Mouse (Mus musculus): ENCODE measurements around the gene F11r. TPM values are rescaled to one million over a fixed set of nuclear protein-coding genes. Genes with fewer than 3 reads are reported as not detected.

F11r gene
- total and polyA plus RNA-seq, 3 experiments: 32.9 to 47.5 (median 36.1) TPM

DNA sequence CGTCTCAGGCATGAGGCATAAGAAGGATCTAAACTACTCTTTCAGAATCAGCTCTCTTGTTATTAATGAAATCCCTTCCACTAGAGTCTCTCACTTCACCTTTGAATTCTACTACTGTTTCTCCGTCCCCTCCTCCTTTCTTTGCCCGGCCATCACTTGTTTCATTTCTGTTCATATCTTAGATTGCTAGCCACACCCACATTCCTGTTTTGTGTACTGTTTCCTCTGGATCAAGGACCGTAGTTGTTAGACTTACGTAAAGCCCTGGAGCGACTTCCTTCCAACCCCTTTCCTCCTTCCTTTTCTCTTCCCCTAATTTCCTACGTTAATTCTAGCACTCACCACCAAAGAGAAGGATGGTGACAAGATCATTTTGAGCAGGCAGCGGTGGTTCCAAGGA, 1.7 kb downstream of the F11r start:
- Histone ChIP-seq H3K9ac (ENCODE audit: low read depth, low read length) (peak overlapping the region; percentile 11), H3K27me3 (ENCODE audit: control insufficient read depth, insufficient read depth, low read length) (no peaks in the 10 kb centered on the region), H3K27ac (peak overlapping the region; percentile 87), H3K4me1 (ENCODE audit: control insufficient read depth, insufficient read depth, low read length) (peaks cover 19% of the 10 kb centered on the region), H3K79me2 (replicated peaks; ENCODE audit: control insufficient read depth, insufficient read depth, low read length) (peaks cover 3% of the 10 kb centered on the region), H3K36me3 (ENCODE audit: control insufficient read depth, insufficient read depth, low read length) (no peaks in the 10 kb centered on the region; the same call in 1 of the 2 replicates), H3K4me3 (peak overlapping the region; percentile 59)
- intact Hi-C loops (cut with DNase I): loop anchor here (5.0 kb wide), 1 partner anchor 33 kb away; no protein-coding TSS in a partner anchor
- DNase-seq: no peak
- WGBS: 26% methylated on average over 8 of the region's 8 CpGs
- TF ChIP-seq CTCF (IDR thresholded peaks at IDR 0.05) (no peak), EP300 (IDR thresholded peaks at IDR 0.05; ENCODE audit: insufficient read depth, low read depth, low read length) (no peak), POLR2A (IDR thresholded peaks at IDR 0.05; ENCODE audit: insufficient read depth, low read depth, low read length) (no peak)

GRCm38 (mm10) chr1:171440025-171440725, 2.8 kb downstream of the F11r start:
- WGBS: 9% methylated on average over 9 of the region's 9 CpGs

DNA sequence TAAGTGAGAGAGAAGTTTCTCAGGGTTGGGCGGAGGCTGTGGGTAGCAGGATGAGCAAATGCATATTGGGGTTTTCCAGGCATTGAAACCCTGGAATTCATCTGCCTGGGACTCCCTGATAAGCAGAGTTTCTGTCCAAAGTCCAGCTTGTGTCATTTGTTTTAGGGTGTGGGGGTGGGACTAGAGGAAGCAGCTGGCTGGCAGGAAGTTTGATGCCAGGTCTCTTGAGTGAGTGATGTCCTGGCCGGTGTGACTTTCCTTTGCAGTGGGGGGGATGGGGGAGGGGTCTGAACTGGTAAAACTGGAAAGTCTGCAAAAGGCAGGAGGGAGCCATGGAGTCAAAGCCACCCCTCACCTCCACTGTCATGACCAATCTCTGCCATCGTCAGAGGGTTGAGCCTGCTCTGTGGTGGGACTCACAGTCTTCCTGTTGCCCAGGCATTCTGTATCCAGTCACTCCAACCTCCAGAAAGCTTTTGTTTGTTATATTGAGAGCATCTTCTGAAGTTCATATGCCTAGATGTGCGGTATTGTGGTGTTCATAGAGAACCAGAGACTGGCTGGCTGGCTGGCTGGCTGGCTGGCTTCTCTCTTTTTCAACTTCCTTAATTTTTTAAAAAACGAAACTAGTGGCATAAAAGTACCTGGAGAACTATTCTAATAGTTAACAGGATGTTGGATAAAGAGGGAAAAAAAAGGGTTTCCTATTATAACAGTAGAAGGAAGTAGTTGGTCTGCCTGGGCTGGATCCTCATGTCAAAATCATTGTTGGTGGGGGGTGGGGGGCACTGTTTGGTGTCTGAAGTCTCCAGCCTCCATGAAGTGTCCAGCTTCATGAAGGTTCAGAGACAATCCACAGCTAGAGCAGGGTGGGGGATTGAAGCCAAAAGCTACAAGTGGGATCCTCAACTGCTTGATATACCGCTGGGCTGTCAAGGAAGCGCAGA, 4.4 kb downstream of the F11r start:
- no peak for DNase-seq
- H3K79me2 ChIP-seq (replicated peaks; ENCODE audit: control insufficient read depth, insufficient read depth, low read length): peaks cover 5% of the 10 kb centered on the region
- 0 out of 2 replicates have a peak, but pooled peaks have one; percentile 5 for TF ChIP-seq POLR2A (IDR thresholded peaks at IDR 0.05; ENCODE audit: insufficient read depth, low read depth, low read length)
- TF ChIP-seq EP300 (IDR thresholded peaks at IDR 0.05; ENCODE audit: insufficient read depth, low read depth, low read length): no peak
- no peak for TF ChIP-seq CTCF (IDR thresholded peaks at IDR 0.05)
- WGBS: 33% methylated on average over 7 of the region's 7 CpGs
- H3K27me3 ChIP-seq (ENCODE audit: control insufficient read depth, insufficient read depth, low read length): no peaks in the 10 kb centered on the region
- H3K4me1 ChIP-seq (ENCODE audit: control insufficient read depth, insufficient read depth, low read length): peaks cover 20% of the 10 kb centered on the region
- peak overlapping the region; percentile 69 for H3K27ac ChIP-seq
- peaks cover 3% of the 10 kb centered on the region for H3K36me3 ChIP-seq (ENCODE audit: control insufficient read depth, insufficient read depth, low read length)
- H3K4me3 ChIP-seq: peak overlapping the region; percentile 17
- intact Hi-C loops (cut with DNase I): loop anchor here (1.0 kb wide), 1 partner anchor 12 kb away; no protein-coding TSS in a partner anchor
- H3K9ac ChIP-seq (ENCODE audit: low read depth, low read length): peak overlapping the region; percentile 17; the same call in 1 of the 2 replicates

More at GRCm38 (mm10) chr1:171440025-171440725, 2.8 kb downstream of the F11r start:
- Histone ChIP-seq H3K27me3 (ENCODE audit: control insufficient read depth, insufficient read depth, low read length) (no peaks in the 10 kb centered on the region), H3K36me3 (ENCODE audit: control insufficient read depth, insufficient read depth, low read length) (no peaks in the 10 kb centered on the region; the same call in 1 of the 2 replicates), H3K4me3 (peak overlapping the region; percentile 59), H3K27ac (peak overlapping the region; percentile 87), H3K9ac (ENCODE audit: low read depth, low read length) (peak overlapping the region; percentile 11), H3K4me1 (ENCODE audit: control insufficient read depth, insufficient read depth, low read length) (peaks cover 19% of the 10 kb centered on the region), H3K79me2 (replicated peaks; ENCODE audit: control insufficient read depth, insufficient read depth, low read length) (peaks cover 3% of the 10 kb centered on the region)
- intact Hi-C loops (cut with DNase I): no loop called here
- TF ChIP-seq POLR2A (IDR thresholded peaks at IDR 0.05; ENCODE audit: insufficient read depth, low read depth, low read length): peak; percentile 52; the same call in 1 of the 2 replicates
- peak; percentile 38 for TF ChIP-seq CTCF (IDR thresholded peaks at IDR 0.05)
- TF ChIP-seq EP300 (IDR thresholded peaks at IDR 0.05; ENCODE audit: insufficient read depth, low read depth, low read length): 0 out of 2 replicates have a peak, but pooled peaks have one; percentile 44
- peak; percentile 77 to 84 for DNase-seq

GRCm38 (mm10) chr1:171442413-171442760, 5.1 kb downstream of the F11r start:
- peak overlapping the region; percentile 17; the same call in 1 of the 2 replicates for H3K9ac ChIP-seq (ENCODE audit: low read depth, low read length)
- H3K27me3 ChIP-seq (ENCODE audit: control insufficient read depth, insufficient read depth, low read length): no peaks in the 10 kb centered on the region
- 44% methylated on average over 8 of the region's 8 CpGs for WGBS
- H3K4me3 ChIP-seq: peak overlapping the region; percentile 17; the same call in 1 of the 2 replicates
- no peak for DNase-seq
- peak overlapping the region; percentile 69 for H3K27ac ChIP-seq
- H3K36me3 ChIP-seq (ENCODE audit: control insufficient read depth, insufficient read depth, low read length): peaks cover 3% of the 10 kb centered on the region
- TF ChIP-seq EP300 (IDR thresholded peaks at IDR 0.05; ENCODE audit: insufficient read depth, low read depth, low read length) (0 out of 2 replicates have a peak, but pooled peaks have one; percentile 24), POLR2A (IDR thresholded peaks at IDR 0.05; ENCODE audit: insufficient read depth, low read depth, low read length) (no peak)
- peaks cover 5% of the 10 kb centered on the region for H3K79me2 ChIP-seq (replicated peaks; ENCODE audit: control insufficient read depth, insufficient read depth, low read length)
- intact Hi-C loops (cut with DNase I): loop anchor here (1.0 kb wide), 1 partner anchor 11 kb away; no protein-coding TSS in a partner anchor
- peaks cover 18% of the 10 kb centered on the region for H3K4me1 ChIP-seq (ENCODE audit: control insufficient read depth, insufficient read depth, low read length)

DNA sequence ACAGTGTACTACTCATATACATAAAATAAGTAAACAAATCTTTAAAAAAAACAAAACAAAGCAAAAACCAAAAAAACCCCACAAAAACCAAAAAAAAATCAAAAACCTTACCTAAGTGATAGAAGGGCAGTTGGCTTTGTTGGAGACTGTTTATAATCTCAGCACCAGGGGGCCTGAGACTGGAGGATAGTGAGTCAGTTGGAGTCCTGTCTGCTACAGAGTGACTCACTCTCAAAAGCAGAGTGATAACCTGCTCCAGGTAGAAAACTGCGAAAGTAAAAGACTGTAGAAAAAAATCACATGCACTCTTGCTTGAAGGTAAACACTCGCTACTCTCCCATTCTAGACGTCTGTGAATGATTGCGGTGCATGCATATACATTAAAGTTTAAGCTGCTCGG, 7.7 kb downstream of the F11r start:
- H3K4me3 ChIP-seq: no peak overlapping the region
- peaks cover 7% of the 10 kb centered on the region for H3K79me2 ChIP-seq (replicated peaks; ENCODE audit: control insufficient read depth, insufficient read depth, low read length)
- intact Hi-C loops (cut with DNase I): no loop called here
- H3K9ac ChIP-seq (ENCODE audit: low read depth, low read length): no peak overlapping the region
- no peaks in the 10 kb centered on the region for H3K27me3 ChIP-seq (ENCODE audit: control insufficient read depth, insufficient read depth, low read length)
- peaks cover 3% of the 10 kb centered on the region; the same call in 1 of the 2 replicates for H3K36me3 ChIP-seq (ENCODE audit: control insufficient read depth, insufficient read depth, low read length)
- H3K4me1 ChIP-seq (ENCODE audit: control insufficient read depth, insufficient read depth, low read length): peaks cover 21% of the 10 kb centered on the region
- no peak overlapping the region for H3K27ac ChIP-seq
- no peak for TF ChIP-seq POLR2A (IDR thresholded peaks at IDR 0.05; ENCODE audit: insufficient read depth, low read depth, low read length)
- no peak for TF ChIP-seq EP300 (IDR thresholded peaks at IDR 0.05; ENCODE audit: insufficient read depth, low read depth, low read length)
- TF ChIP-seq CTCF (IDR thresholded peaks at IDR 0.05): no peak
- WGBS: 92% methylated on average over 5 of the region's 5 CpGs
- no peak for DNase-seq

Measured in heart, adult 2 months (tissue).